Mouse (Mus musculus) heart, postnatal 0 days (tissue): ENCODE results near the gene 1700069L16Rik.

Experiments used
- CTCF ChIP-seq: IDR thresholded peaks from 2 replicates; pipeline ENCODE4 v1.5.1; 2016; ENCODE audit warnings: antibody characterized with exemption, control low read depth, low read depth
- EP300 ChIP-seq: IDR thresholded peaks from 2 replicates; pipeline ENCODE4 v1.6.1; 2016; ENCODE audit warnings: antibody characterized with exemption, low read depth

- TF ChIP-seq CTCF (no peak), EP300 (no peak)
These were observed 2.7 kb upstream of the 1700069L16Rik start for GRCm38 (mm10) chr5:113727238-113727637.
